Mouse (Mus musculus): ENCODE results near the gene Htra1. TPM values are rescaled to one million over a fixed set of nuclear protein-coding genes. Genes with fewer than 3 reads are reported as not detected.

Gene Htra1
- total and polyA plus RNA-seq, 3 experiments = not detected

DNA sequence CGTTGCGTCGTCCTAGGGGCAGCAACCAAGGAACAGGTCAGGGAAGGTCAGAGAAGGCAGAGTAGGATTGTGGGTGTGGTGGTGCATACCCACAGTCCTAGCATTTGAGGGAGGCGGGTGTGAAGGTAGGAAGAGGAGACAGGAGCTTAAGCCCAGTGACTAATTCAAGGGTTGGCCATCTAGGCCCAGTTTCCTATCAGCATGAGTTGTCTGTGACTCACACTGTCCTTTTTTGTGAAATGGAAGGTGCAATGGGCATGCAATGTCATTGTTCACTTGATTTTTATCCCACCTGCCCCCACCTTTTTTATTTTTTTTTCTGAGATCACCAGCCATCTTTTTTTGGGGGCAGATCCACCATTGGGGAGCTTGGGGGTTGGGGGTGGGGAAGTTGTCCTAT, 29.5 kb downstream of the Htra1 start:
- Histone ChIP-seq H3K4me1 (ENCODE audit: control insufficient read depth in 1 of 2, insufficient read depth in 2 of 2, low read length in 2 of 2) (no peaks in the 10 kb centered on the region), H3K79me2 (ENCODE audit: control insufficient read depth, insufficient read depth, low read length, poor library complexity) (no peaks in the 10 kb centered on the region), H3K27ac (ENCODE audit: control insufficient read depth, low read depth, low read length) (no peak overlapping the region), H3K36me3 (ENCODE audit: control insufficient read depth in 1 of 2, insufficient read depth in 2 of 2, low read length in 2 of 2) (no peaks in the 10 kb centered on the region), H3K9ac (ENCODE audit: control insufficient read depth, low read depth, low read length, poor library complexity, severe bottlenecking) (no peak overlapping the region), H3K4me3 (ENCODE audit: control insufficient read depth in 1 of 2, insufficient read depth in 1 of 2, low read depth in 2 of 2, low read length in 2 of 2) (no peak overlapping the region), H3K9me3 (replicated peaks; ENCODE audit: insufficient read depth, low read length) (no peaks in the 10 kb centered on the region), H3K27me3 (ENCODE audit: control insufficient read depth in 1 of 2, insufficient read depth in 2 of 2, low read length in 2 of 2) (no peaks in the 10 kb centered on the region)
- no peak for TF ChIP-seq NELFE (IDR thresholded peaks at IDR 0.05; ENCODE audit: low read depth, low read length)
- TF ChIP-seq POLR2AphosphoS5 (IDR thresholded peaks at IDR 0.05; ENCODE audit: borderline replicate concordance, low read depth, low read length) = no peak
- no peak for TF ChIP-seq USF2 (IDR thresholded peaks at IDR 0.05; ENCODE audit: borderline replicate concordance in 1 of 2, insufficient read depth in 1 of 2, low read depth in 1 of 2, low read length in 2 of 2)
- TF ChIP-seq MAZ (IDR thresholded peaks at IDR 0.05; ENCODE audit: low read depth, low read length) = no peak
- no peak for TF ChIP-seq ZMIZ1 (IDR thresholded peaks at IDR 0.05; ENCODE audit: low read depth, low read length)
- no peak for TF ChIP-seq MAX (IDR thresholded peaks at IDR 0.05; ENCODE audit: low read length)
- TF ChIP-seq ZNF384 (IDR thresholded peaks at IDR 0.05; ENCODE audit: low read depth, low read length) = no peak
- TF ChIP-seq ELF1 (IDR thresholded peaks at IDR 0.05; ENCODE audit: low read depth, low read length) = no peak
- TF ChIP-seq ZKSCAN1 (IDR thresholded peaks at IDR 0.05; ENCODE audit: low read depth, low read length) = no peak
- TF ChIP-seq POLR2A (IDR thresholded peaks at IDR 0.05; ENCODE audit: control insufficient read depth in 1 of 2, insufficient read depth in 1 of 2, low read depth in 1 of 2, low read length in 2 of 2, poor library complexity in 1 of 2) = no peak
- TF ChIP-seq HCFC1 (IDR thresholded peaks at IDR 0.05; ENCODE audit: low read depth, low read length) = no peak
- no peak for TF ChIP-seq E2F4 (IDR thresholded peaks at IDR 0.05; ENCODE audit: borderline replicate concordance, low read depth, low read length)
- TF ChIP-seq ZC3H11A (IDR thresholded peaks at IDR 0.05; ENCODE audit: low read depth, low read length) = no peak
- no peak for TF ChIP-seq GATA1 (IDR thresholded peaks at IDR 0.05; ENCODE audit: low read depth, low read length)
- no peak for TF ChIP-seq CHD1 (IDR thresholded peaks at IDR 0.05; ENCODE audit: low read depth, low read length)
- no peak for TF ChIP-seq MYB (IDR thresholded peaks at IDR 0.05; ENCODE audit: low read depth, low read length)
- no peak for TF ChIP-seq USF1 (IDR thresholded peaks at IDR 0.05; ENCODE audit: low read depth, low read length)
- DNase-seq (ENCODE audit: low read depth, low spot score) = no peak

DNA sequence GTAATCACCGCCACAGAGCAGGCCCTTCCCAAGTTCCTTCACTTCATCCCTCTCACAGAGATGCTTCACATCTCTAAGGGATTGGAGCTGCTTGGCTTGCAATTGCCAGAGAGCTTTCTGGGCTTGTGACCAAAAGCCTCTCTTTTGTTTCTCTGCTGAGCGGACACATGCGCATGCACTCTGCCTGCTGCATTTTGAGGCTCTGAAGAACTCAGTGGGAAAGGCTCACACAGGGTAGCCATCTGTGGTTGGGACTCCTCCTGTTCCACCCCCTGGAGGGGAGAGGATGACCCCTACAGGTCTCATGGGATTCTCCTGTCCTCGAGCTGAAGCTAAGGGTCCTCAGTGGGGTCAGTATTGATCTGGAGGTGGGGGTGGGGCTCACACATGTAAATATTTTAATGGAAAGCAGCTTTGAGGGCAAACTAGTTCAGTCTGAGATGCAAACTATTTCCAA, 30.0 kb downstream of the Htra1 start:
- Histone ChIP-seq H3K9me3 (replicated peaks; ENCODE audit: insufficient read depth, low read length) (no peaks in the 10 kb centered on the region), H3K9ac (ENCODE audit: control insufficient read depth, low read depth, low read length, poor library complexity, severe bottlenecking) (no peak overlapping the region), H3K36me3 (ENCODE audit: control insufficient read depth in 1 of 2, insufficient read depth in 2 of 2, low read length in 2 of 2) (no peaks in the 10 kb centered on the region), H3K4me3 (ENCODE audit: control insufficient read depth in 1 of 2, insufficient read depth in 1 of 2, low read depth in 2 of 2, low read length in 2 of 2) (no peak overlapping the region), H3K4me1 (ENCODE audit: control insufficient read depth in 1 of 2, insufficient read depth in 2 of 2, low read length in 2 of 2) (no peaks in the 10 kb centered on the region), H3K27me3 (ENCODE audit: control insufficient read depth in 1 of 2, insufficient read depth in 2 of 2, low read length in 2 of 2) (no peaks in the 10 kb centered on the region), H3K27ac (ENCODE audit: control insufficient read depth, low read depth, low read length) (no peak overlapping the region), H3K79me2 (ENCODE audit: control insufficient read depth, insufficient read depth, low read length, poor library complexity) (no peaks in the 10 kb centered on the region)
- DNase-seq (ENCODE audit: low read depth, low spot score) = no peak
- TF ChIP-seq GABPA (IDR thresholded peaks at IDR 0.05; ENCODE audit: low read depth, low read length) = no peak
- no peak for TF ChIP-seq MAZ (IDR thresholded peaks at IDR 0.05; ENCODE audit: low read depth, low read length)
- no peak for TF ChIP-seq SIN3A (IDR thresholded peaks at IDR 0.05; ENCODE audit: low read length)
- no peak for TF ChIP-seq MAFK (IDR thresholded peaks at IDR 0.05; ENCODE audit: borderline replicate concordance, low read depth, low read length)
- TF ChIP-seq ZC3H11A (IDR thresholded peaks at IDR 0.05; ENCODE audit: low read depth, low read length) = no peak
- TF ChIP-seq MAX (IDR thresholded peaks at IDR 0.05; ENCODE audit: low read length) = no peak
- TF ChIP-seq NRF1 (IDR thresholded peaks at IDR 0.05; ENCODE audit: insufficient read depth, low read depth, low read length, poor library complexity, severe bottlenecking) = no peak
- TF ChIP-seq POLR2AphosphoS2 (IDR thresholded peaks at IDR 0.05; ENCODE audit: low read length) = no peak
- TF ChIP-seq CTCF (IDR thresholded peaks at IDR 0.05 in 2 of 3, conservative IDR thresholded peaks at IDR 0.05 in 1 of 3; ENCODE audit: control insufficient read depth in 1 of 3, insufficient read depth in 1 of 3, low read depth in 2 of 3, low read length in 3 of 3, poor library complexity in 1 of 3, severe bottlenecking in 1 of 3) = no peak
- TF ChIP-seq NELFE (IDR thresholded peaks at IDR 0.05; ENCODE audit: low read depth, low read length) = no peak
- no peak for TF ChIP-seq TAL1 (IDR thresholded peaks at IDR 0.05; ENCODE audit: low read length)
- TF ChIP-seq UBTF (IDR thresholded peaks at IDR 0.05; ENCODE audit: borderline replicate concordance, insufficient read depth, low read depth, low read length) = no peak
- no peak for TF ChIP-seq BHLHE40 (IDR thresholded peaks at IDR 0.05; ENCODE audit: borderline replicate concordance, low read depth, low read length)
- TF ChIP-seq USF2 (IDR thresholded peaks at IDR 0.05; ENCODE audit: borderline replicate concordance in 1 of 2, insufficient read depth in 1 of 2, low read depth in 1 of 2, low read length in 2 of 2) = no peak
- no peak for TF ChIP-seq CHD2 (IDR thresholded peaks at IDR 0.05; ENCODE audit: low read length)
- no peak for TF ChIP-seq SMC3 (IDR thresholded peaks at IDR 0.05; ENCODE audit: low read depth, low read length)
- no peak for TF ChIP-seq MEF2A (IDR thresholded peaks at IDR 0.05; ENCODE audit: extremely low read depth, insufficient replicate concordance, low read depth, low read length, poor library complexity, severe bottlenecking)
- no peak for TF ChIP-seq CHD1 (IDR thresholded peaks at IDR 0.05; ENCODE audit: low read depth, low read length)
- no peak for TF ChIP-seq ZNF384 (IDR thresholded peaks at IDR 0.05; ENCODE audit: low read depth, low read length)
- TF ChIP-seq MYB (IDR thresholded peaks at IDR 0.05; ENCODE audit: low read depth, low read length) = no peak
